Mouse (Mus musculus) heart, embryonic 10.5 days (tissue): ENCODE measurements around the gene Mab21l1. TPM values are rescaled to one million over a fixed set of nuclear protein-coding genes. Genes with fewer than 3 reads are reported as not detected.

Experiments used
- DNase-seq: peaks from one replicate; pipeline ENCODE4 v3.0.0-alpha.2; 2017; ENCODE audit warnings: low spot score
- H3K27ac ChIP-seq: fragments of 300-500 bp; sonication (generic); 2 replicates; pipeline ENCODE4 v1.5.1; 2016; ENCODE audit warnings: mild to moderate bottlenecking
- H3K27me3 ChIP-seq: fragments of 300-500 bp; sonication (generic); 2 replicates; pipeline ENCODE4 v1.6.1; 2016; ENCODE audit warnings: mild to moderate bottlenecking; ENCODE audit not compliant: poor library complexity, insufficient read depth, severe bottlenecking
- H3K36me3 ChIP-seq: fragments of 300-500 bp; sonication (generic); 2 replicates; pipeline ENCODE4 v1.6.1; 2016; ENCODE audit warnings: mild to moderate bottlenecking, moderate library complexity
- H3K4me1 ChIP-seq: fragments of 300-500 bp; sonication (generic); 2 replicates; pipeline ENCODE4 v1.6.1; 2016; ENCODE audit warnings: mild to moderate bottlenecking
- H3K4me3 ChIP-seq: fragments of 300-500 bp; sonication (generic); 2 replicates; pipeline ENCODE4 v1.5.1; 2016; ENCODE audit warnings: mild to moderate bottlenecking, moderate library complexity
- H3K9me3 ChIP-seq: fragments of 300-500 bp; sonication (generic); 2 replicates; pipeline ENCODE4 v1.6.1; 2016; ENCODE audit warnings: mild to moderate bottlenecking, moderate library complexity
- WGBS: fragments of 180-500 bp; shearing (Covaris S2); methylation state at CpG from one replicate; pipeline ENCODE4 v1.1.7; 2016; 5-methylcytosine and 5-hydroxymethylcytosine counted together
- polyA plus RNA-seq: library from polyadenylated mRNA; unstranded; fragments of >200 nt; fragmentation: Nextera tagmentation; extraction: Ambion mirVana; gene quantifications from 2 replicates; pipeline ENCODE4 v1.2.1, GENCODE M21; 2016

Gene Mab21l1
- 4.0 and 4.1 TPM in 2 replicates for polyA plus RNA-seq

DNA sequence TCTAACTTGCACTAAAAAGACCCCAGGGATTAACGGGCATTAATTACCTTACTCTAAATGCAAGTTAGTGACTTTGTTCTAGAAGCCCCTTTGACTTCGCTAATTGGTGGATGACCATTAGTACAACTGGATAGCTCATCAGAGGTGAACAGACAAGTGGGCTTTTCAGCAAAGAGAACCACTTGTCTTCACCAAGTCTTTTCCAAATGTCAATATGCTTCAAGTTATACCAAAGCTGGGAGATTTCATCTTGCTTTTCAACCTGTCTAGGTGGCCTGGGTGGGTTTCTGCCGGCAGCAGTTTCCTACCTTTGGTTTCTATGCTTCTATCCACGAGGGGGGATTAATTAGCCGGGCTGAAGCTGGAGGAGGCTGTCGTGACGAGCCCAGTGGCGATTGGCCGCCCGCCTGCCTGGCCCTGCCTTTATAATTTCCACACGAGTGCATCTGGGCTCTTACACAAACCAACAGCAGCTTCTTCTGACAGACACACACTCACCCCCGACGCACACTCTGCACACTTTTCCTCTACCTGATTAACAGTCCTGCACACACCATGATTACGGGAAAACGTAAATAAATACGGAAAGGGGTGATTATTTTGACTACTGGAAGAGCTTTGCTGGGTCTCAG is at the start of gene Mab21l1:
Gene Mab21l1, plus strand, starts transcription at position 455 of the 632 bp plus-strand sequence.
- Histone ChIP-seq H3K4me3 (peak within 1 kb of the TSS; percentile 61), H3K27ac (peak within 1 kb of the TSS; percentile 64), H3K9me3 (no peaks in the 10 kb centered on the region), H3K36me3 (no peaks in the 10 kb centered on the region), H3K4me1 (peaks cover 29% of the 10 kb centered on the region), H3K27me3 (peaks cover 89% of the 10 kb centered on the region)
- 3% methylated on average over 16 of the region's 16 CpGs for WGBS
- no peak for DNase-seq

DNA sequence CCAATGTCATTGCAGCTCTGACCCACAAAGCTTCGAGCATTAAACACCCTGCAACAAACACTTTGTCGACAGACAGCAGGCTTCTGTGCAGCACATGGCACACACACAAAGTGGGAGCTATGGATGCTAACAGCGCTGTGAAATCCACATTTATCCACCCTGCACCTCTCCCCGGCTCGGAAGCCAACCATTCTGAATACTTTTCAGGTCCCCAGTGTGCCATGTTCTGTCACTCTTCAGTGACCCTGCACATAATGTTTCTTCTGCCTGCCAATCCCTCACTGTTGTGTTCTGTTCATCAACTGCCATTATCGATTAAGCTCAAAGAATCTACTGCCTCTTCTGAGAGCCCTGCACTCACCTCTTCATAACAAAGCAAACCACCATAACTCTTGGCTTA is 48.6 kb upstream of the Mab21l1 start:
- Histone ChIP-seq H3K4me1 (no peaks in the 10 kb centered on the region), H3K27me3 (no peaks in the 10 kb centered on the region), H3K9me3 (no peaks in the 10 kb centered on the region), H3K4me3 (no peak overlapping the region), H3K27ac (no peak overlapping the region), H3K36me3 (no peaks in the 10 kb centered on the region)
- peak; percentile 64 for DNase-seq
- WGBS, result 80% methylated on average over 6 of the region's 6 CpGs

DNA sequence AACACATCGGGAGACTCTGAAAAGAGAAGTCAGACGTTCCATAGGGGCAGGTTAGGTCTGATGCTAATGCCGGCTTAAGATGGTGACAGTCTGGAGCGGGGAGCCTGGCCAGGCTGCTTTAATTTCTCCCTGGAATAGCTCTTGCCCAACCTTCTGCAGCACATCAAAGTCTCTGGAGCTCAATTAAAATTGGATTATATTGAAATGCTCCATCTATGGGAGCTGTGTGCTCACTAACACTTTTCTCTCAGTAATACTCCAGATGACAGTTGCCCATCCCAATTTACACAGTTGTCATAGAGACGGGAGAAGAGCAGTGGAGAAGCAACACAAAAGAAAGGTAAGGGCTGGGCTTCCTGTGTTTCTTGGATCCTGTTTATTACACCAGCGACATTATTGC is 40.9 kb upstream of the Mab21l1 start:
- no peaks in the 10 kb centered on the region for H3K9me3 ChIP-seq
- 0 out of 2 replicates have a peak, but pooled peaks cover 4% of the 10 kb centered on the region for H3K4me1 ChIP-seq
- no peak overlapping the region for H3K4me3 ChIP-seq
- 71% methylated on average over 6 of the region's 6 CpGs for whole genome bisulfite sequencing
- no peak overlapping the region for H3K27ac ChIP-seq
- H3K36me3 ChIP-seq, result no peaks in the 10 kb centered on the region
- no peak for DNase-seq
- no peaks in the 10 kb centered on the region for H3K27me3 ChIP-seq

DNA sequence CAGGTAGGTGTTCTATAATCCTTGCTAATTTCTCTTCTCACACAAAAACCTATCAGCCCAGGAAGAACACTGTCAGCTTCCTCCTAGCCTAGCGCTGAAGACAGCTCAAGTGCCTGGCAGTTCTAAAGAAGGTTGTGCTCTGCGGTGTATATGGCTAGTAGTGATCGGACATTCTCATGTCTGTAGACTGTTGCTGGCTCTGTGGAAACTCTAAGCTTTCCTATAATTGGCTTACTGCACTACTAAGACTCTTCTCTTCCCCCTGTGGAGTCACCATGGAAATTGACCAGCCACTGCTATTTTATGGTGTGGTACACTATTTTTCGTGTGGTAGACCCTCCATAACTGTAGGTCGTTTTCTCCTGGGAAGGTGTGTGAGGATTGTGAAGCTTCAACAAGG is 40.1 kb upstream of the Mab21l1 start:
- Histone ChIP-seq H3K27me3 (no peaks in the 10 kb centered on the region), H3K4me3 (no peak overlapping the region), H3K9me3 (no peaks in the 10 kb centered on the region), H3K27ac (no peak overlapping the region), H3K36me3 (no peaks in the 10 kb centered on the region), H3K4me1 (0 out of 2 replicates have a peak, but pooled peaks cover 4% of the 10 kb centered on the region)
- WGBS, result 69% methylated on average over 5 of the region's 5 CpGs
- no peak for DNase-seq

DNA sequence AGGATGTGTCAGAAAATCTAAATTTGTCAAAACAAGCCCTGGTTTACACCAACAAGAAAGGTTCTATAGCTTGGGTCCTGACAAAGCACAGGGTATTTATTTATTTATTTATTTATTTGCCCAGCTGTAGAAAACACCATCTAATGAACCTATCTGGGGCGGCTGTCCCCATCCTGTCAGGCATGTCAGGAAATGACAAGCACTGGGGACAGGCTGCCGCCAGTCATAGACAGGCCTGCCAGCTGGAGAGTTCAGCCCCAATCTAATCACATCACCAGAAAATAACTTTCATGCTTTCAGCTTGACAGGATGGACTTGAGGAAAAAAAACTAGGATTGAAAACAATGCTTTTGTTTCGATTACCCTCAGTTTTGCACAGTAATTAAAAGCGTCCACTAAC is 39.7 kb upstream of the Mab21l1 start:
- Histone ChIP-seq H3K4me1 (0 out of 2 replicates have a peak, but pooled peaks cover 4% of the 10 kb centered on the region), H3K9me3 (no peaks in the 10 kb centered on the region), H3K27me3 (no peaks in the 10 kb centered on the region), H3K4me3 (no peak overlapping the region), H3K36me3 (no peaks in the 10 kb centered on the region), H3K27ac (no peak overlapping the region)
- no peak for DNase-seq
- 59% methylated on average over 4 of the region's 4 CpGs for WGBS

DNA sequence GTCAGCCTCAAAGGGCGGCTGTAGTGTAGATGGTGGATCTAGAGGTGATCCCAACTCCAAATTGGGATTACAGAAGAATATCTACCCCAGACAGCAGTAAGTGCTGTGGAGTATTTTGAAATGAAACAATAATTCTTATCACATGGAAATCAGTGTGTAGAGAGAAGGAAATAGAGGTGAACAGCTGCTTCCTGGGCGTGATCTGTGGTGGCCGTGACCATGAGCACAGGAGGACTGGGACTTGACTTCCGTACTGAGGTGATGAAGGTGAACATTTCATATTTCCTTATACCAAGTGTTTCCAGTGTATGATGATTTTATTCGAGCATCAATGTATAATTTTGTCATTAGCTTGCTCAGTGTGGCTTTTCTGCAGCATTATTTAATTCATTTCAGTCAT is 38.4 kb upstream of the Mab21l1 start:
- no peak overlapping the region for H3K27ac ChIP-seq
- H3K36me3 ChIP-seq, result no peaks in the 10 kb centered on the region
- no peaks in the 10 kb centered on the region for H3K27me3 ChIP-seq
- no peaks in the 10 kb centered on the region for H3K9me3 ChIP-seq
- no peak for DNase-seq
- H3K4me3 ChIP-seq, result no peak overlapping the region
- H3K4me1 ChIP-seq, result 0 out of 2 replicates have a peak, but pooled peaks cover 4% of the 10 kb centered on the region
- 84% methylated on average over 5 of the region's 5 CpGs for WGBS

DNA sequence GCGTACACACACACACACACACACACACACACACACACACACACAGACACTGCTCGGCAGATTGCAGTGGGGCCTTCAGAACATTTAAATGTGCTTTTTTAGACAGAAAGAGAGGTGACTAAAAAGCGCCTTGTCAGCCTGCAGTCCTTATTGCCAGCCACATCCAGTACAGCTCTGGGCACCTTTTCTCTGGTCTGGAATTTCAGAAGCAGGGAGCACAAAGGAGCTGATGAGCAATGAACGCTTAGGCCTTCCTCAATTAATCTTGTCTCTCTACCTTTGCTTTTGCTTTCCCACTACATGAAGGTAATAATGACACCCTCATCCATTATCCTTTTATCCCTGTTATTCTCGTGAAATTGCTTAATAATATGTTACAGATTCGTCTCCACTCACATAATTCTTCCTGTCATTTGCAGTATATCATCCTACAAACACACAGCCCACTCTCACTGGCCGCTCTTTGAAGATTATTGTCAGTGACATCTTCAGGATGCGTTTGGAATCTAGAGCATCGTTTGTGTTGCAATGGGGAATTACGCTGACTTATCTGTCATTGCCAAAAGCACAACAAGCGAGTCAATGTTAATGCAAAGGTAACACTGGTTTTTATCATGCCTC is 31.8 kb upstream of the Mab21l1 start:
- Histone ChIP-seq H3K27ac (no peak overlapping the region), H3K4me3 (no peak overlapping the region), H3K27me3 (no peaks in the 10 kb centered on the region), H3K4me1 (peaks cover under 1% of the 10 kb centered on the region; the same call in 1 of the 2 replicates), H3K9me3 (no peaks in the 10 kb centered on the region), H3K36me3 (no peaks in the 10 kb centered on the region)
- WGBS, result 75% methylated on average over 11 of the region's 11 CpGs
- DNase-seq, result no peak

DNA sequence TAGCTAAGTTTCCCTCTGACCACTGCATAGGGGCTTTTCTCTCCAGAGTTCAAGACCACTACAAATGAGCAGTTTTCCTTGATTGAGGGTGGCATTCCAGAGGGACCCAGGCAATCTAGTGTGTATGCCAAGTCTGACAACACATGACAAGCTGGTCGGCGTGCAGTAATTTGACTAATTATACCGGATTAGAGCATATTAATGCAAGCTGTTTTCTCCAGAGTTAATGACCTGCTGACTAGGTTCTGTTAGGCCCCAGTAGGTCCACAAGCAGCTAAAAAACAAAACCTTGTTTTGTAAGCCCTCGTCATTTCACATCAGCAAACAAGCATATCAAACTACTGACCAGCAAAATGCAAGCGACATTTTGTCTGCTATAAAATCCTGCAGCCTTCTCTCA is 30.9 kb upstream of the Mab21l1 start:
- no peak overlapping the region for H3K27ac ChIP-seq
- H3K27me3 ChIP-seq, result no peaks in the 10 kb centered on the region
- WGBS, result 79% methylated on average over 5 of the region's 5 CpGs
- H3K9me3 ChIP-seq, result no peaks in the 10 kb centered on the region
- H3K4me3 ChIP-seq, result no peak overlapping the region
- DNase-seq, result no peak
- peaks cover 8% of the 10 kb centered on the region for H3K4me1 ChIP-seq
- H3K36me3 ChIP-seq, result no peaks in the 10 kb centered on the region

DNA sequence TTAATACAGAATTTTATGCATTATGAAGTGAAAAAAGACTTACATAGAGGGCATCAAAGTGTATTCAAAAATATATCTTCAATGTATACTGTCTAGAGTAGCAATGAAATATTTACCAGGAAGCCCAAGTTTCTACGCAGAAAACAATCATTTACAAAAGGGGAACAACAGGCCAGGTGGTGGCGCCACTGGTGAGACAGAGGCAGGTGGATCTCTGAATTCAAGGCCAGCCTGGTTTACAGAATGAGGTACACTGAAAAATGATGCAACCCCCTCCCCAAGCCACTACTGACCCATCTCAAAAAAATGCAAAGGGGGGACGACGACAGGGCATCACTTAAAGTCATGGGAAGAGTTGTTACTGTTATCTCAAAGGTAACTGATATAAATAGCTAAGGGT is 29.8 kb upstream of the Mab21l1 start:
- Histone ChIP-seq H3K9me3 (no peaks in the 10 kb centered on the region), H3K27ac (no peak overlapping the region), H3K27me3 (no peaks in the 10 kb centered on the region), H3K4me3 (no peak overlapping the region), H3K4me1 (peaks cover 14% of the 10 kb centered on the region), H3K36me3 (no peaks in the 10 kb centered on the region)
- WGBS, result 78% methylated on average over 4 of the region's 4 CpGs
- no peak for DNase-seq

DNA sequence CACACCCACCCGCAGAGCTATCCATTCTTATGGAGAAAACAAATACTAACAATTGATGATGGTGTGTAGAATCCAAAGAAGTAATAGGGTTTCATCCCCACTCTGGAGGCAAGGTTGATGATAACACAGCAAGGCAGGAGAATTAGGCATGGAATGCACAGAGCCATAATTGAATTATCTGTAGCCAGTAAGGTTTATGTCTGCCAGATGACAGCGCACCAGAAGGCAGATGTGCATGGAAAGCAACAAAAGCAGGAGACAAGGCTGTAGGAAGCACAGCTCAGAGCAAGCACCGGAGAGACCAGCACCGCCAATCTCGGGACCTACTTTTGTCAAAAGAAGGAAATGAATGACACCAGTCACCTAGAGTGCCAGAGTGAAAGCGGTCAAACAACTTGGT is 28.4 kb upstream of the Mab21l1 start:
- Histone ChIP-seq H3K36me3 (no peaks in the 10 kb centered on the region), H3K27ac (no peak overlapping the region), H3K9me3 (no peaks in the 10 kb centered on the region), H3K4me3 (no peak overlapping the region), H3K27me3 (no peaks in the 10 kb centered on the region), H3K4me1 (peaks cover 14% of the 10 kb centered on the region)
- DNase-seq, result no peak
- 89% methylated on average over 6 of the region's 6 CpGs for WGBS

DNA sequence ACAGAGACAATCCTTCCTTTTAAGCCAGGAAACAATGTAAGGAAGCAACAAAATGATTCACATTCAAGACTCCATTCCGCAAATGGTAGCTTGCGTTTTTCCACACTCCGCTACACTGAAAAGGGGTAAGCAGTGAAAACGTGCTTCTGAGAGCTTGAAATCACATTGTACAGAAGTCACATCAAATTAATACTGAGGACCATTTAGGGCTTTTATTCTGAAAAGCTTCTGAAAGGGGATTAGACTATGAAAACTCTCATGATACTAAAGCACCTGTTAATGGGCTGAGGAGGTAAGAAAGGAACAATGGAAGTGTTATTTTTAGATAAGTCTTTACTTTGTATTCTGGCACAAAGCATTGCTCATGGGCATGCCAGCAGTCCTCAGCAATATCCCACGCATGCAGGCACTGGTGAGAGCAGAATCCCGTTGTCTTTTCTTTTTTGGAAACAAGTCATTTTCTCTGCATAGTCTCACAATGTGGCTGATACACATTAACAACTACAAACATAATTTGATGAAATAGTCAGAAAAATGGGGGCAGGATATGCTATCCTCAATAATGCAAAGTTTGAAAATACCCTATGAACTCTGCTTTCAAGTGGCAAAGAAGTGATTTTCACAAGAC is 27.2 kb upstream of the Mab21l1 start:
- no peak for DNase-seq
- no peaks in the 10 kb centered on the region for H3K36me3 ChIP-seq
- no peak overlapping the region for H3K4me3 ChIP-seq
- H3K9me3 ChIP-seq, result no peaks in the 10 kb centered on the region
- H3K4me1 ChIP-seq, result peaks cover 14% of the 10 kb centered on the region
- no peak overlapping the region for H3K27ac ChIP-seq
- WGBS, result 83% methylated on average over 6 of the region's 6 CpGs
- no peaks in the 10 kb centered on the region for H3K27me3 ChIP-seq

DNA sequence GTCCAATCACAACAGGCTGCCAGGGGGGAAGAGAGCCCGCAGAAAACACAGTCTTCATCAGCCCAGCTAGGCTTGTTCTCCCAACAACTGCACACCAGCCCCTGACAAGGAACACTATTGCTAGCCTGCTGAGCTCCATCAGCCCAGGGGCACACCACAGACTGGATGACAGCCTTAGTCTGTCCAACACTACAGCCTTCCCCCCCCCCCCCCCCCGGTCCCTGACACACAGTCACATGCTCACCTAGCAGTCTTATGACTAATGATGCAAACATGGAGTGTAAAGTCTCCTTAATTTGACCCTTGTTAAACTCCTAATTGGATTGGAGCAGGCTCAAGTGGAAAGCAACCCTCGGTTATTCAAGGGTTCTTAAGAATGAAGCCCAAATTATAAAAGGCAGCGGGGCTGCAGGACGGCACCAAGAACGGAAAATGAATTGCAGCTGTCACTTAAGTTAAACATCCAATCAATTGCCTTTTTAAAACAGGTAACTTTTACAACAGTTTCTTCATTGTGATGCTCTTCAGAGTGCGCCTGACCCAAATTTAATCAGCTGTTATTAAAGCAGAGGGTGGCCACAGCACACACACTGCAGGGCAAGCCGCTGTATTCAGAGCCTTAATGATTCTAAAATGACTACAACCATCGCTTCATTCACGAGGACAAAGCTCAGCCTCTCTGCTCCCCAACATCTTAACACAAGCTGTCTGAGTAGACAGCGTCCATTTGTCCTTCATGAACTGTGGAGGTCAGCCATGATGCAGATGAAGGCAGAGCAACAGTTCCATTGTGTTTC is 26.3 kb upstream of the Mab21l1 start:
- Histone ChIP-seq H3K4me1 (peaks cover 14% of the 10 kb centered on the region), H3K4me3 (no peak overlapping the region), H3K27me3 (no peaks in the 10 kb centered on the region), H3K9me3 (no peaks in the 10 kb centered on the region), H3K27ac (no peak overlapping the region), H3K36me3 (no peaks in the 10 kb centered on the region)
- DNase-seq, result no peak
- WGBS, result 66% methylated on average over 11 of the region's 11 CpGs
